Mouse (Mus musculus): Measurements from ENCODE around the gene Dnajb11.

Gene Dnajb11

DNA sequence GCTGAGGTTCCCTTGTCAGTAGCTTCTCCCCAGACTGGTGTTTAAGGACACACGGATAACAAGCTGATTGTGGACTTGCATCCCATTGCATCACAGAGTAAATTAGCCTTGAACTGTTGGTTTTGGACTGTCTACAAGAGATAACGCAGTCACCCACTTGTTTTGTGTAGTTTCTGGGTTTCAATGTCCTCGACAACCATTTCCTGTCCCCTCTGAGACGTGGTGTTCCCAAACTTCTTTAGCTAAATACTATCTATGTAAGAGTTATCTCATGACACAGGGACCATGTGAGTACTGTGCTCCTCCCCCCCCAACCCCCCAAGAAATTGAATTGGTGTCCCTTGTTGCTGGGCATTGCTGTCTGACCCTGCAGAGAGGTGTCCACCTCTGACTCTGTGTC, 23.8 kb downstream of the Dnajb11 start:
- DNase-seq (ENCODE audit: low spot score in 2 of 2): no peak

DNA sequence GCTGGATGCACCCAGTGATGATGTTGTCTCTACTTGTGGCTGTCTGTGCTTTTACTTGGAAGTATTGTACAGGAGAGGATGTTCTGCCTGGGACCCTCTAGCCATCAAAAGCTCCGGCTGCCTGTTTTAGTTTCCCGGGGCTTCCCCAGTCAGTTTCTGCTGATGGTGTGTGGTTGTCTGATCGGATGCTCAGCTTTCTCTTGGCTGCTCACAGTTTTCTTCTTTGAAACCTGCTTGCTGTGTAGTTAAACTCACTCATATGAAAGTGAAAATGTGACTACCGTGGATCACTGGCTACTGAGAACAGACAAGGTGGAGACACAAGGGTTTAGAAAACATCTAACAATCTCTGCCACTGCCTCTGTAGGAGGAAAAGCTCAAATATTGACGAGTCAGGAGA, 25.8 kb downstream of the Dnajb11 start:
- DNase-seq (ENCODE audit: low spot score in 2 of 2): no peak

DNA sequence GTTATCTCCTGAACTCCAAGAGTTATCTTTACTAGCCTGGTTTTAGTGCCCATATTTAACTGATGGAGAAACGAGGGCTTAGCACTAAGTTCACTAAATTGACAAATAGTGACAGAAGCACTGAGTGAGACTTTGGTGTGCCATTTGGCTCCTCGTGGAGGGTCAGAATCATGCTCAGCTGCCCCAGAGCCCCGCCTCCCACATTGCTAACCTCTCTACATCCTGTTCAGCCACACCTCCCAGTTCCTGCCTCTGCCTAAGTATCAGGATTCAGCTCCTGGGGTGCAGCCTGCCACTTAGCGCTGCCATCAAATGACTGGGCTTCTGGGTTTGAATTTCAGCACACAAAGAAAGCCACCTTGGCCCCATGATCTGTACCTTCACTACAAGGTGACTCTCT, 27.7 kb downstream of the Dnajb11 start:
- DNase-seq (ENCODE audit: low spot score in 2 of 2): no peak

DNA sequence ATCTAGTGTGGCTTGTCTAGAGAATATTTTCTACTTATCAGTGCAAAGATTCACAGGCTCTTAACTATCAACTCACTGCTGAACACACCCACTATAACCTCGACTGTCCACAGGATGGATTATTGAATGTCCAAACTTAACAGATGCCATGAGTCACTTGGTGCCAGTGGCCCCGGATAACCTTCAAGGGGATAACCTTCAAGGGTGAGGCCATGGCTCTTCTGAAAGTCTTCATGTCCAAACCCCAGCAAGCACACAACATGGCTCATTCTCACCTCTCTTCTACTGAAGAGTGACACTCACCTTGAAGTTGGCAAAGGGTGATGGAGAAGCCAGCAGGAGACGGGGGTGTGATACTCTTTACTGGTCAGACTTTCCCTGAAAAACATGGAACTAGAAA, 29.1 kb downstream of the Dnajb11 start:
- no peak for DNase-seq (ENCODE audit: low spot score in 2 of 2)

DNA sequence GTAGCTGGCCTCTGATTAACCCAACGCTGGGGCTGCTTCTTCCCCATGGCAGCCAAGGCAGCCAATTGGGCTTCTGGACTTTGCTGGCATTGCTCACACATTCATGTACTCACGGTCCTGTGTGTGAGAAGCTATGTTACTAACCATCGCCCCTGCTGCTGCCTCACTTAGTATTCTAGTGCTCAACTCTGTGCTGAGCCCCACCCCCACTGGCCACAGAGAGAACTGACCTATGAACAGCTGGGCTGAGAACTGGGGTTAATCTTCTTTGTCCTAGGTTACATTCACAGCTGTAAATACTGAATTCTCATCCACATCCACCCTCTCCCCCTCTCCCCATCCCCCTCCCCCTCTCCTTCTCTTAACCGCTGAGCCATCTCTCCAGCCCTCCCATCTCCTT, 31.2 kb downstream of the Dnajb11 start:
- no peak for DNase-seq (ENCODE audit: low spot score in 2 of 2)

DNA sequence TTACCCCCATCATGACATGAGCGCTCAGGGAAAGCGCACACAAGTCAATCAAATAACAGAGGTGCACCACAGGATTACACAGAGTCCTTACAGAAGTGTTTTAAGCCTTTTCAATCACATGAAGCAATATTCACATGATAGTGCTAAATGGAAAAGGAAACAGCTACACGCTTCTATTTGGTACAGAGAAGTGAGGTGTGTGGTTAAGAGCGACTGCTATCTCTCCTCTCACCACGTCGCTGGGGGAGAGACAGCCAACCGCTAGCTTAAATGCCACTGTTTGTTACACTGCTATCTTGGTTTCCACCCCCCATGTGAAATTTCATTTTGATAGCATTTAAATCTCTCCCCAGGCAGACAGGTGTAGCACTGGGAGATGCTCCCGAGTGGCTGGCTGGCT, 32.1 kb downstream of the Dnajb11 start:
- DNase-seq (ENCODE audit: low spot score in 2 of 2): no peak

DNA sequence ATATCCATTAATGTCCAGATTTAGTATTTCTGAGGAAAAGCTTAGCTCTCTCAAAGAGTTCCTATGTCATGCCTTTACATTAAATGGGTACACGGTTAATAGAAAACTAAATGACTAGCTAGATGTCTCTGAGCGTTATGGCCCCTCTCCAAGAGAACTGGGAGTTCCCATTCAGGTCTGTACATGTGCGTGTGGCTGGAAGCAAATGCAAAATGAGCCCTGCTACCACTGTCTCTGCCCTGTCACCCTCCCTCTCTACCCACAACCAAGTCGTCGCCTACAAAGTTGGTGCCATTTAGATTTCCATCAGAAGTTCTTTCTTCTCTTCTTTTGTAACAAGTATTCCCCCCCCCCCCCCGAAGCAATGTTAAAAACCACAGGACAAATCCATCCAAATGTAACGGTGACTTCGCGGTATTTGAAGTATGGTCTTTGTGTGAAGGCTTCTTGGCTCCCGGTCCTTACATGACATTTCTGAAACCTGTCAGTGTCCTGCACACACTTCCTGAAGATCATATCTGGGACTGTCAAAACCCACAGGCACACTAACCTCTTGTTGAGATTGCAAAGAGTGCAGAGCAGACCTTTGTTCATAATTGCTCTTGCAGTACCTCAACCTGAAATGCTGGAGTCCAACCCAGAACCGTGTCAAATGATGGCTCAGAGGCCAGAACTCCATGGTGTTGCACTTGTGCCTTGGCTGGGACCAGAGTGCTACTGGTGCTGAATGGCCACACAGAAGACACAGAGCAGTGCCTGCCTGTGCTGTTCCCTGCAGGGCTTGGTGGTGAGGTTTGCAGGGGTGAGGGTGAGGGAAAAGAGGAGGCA, 33.3 kb downstream of the Dnajb11 start, which contains the start of gene Ahsg:
Ahsg (plus strand) TSS at position 595 of the 828 bp plus-strand sequence.
- DNase-seq (ENCODE audit: low spot score in 2 of 2): no peak

DNA sequence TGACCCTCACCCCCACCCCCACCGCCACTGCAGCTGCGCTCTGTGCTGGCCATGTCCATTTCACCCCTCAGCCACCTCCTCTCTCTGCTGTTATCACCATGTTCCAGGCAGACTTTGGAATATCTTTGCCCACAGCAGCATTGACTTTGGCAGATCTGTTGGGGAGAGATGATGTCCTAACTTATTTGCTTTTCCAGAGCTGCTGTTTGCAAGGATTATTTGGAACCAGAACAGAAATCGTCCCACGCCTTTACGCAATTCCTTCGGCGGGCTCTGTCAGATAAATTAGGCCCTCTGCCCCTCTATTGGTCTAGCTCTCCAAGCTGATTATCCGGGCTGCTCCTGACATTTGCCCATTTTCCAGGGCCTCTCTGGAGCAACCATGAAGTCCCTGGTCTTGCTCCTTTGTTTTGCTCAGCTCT, 34.1 kb downstream of the Dnajb11 start:
- DNase-seq (ENCODE audit: low spot score in 2 of 2): no peak

DNA sequence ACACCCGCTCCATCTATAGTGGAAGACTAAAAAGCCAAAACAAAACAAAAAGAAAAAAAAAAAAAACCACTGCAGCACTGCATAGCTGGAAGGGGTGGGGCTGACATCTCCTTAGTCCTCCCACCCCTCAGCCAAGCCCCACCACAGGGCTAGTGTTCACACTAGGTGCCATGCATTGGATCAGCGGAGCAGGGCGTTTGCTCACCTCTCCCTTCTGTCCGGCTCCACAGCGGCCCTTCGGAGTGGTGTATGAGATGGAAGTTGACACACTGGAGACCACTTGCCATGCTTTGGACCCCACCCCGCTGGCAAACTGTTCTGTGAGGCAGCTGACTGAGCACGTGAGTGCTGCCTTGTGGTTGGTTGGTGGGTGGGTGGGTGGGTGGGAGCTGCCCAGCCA, 36.5 kb downstream of the Dnajb11 start:
- DNase-seq (ENCODE audit: low spot score in 2 of 2): no peak

DNA sequence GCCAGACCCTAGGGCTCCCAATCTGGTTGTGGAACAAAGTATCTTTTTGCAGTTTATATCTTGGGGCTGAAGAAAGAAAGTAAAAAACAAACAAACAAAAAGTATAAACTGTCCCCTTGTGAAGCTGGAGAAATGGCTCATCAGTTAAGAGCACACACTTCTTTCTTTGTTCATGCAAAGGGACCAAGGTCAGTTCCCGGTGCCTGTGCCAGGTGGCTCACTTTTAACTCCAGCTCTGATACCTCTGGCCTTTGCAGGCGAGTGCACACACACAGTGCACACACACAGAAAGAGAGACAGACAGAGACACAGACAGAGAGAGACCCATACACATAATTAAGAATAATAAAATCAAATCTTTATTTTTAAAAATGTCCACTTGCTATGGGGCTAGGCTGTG, 39.0 kb downstream of the Dnajb11 start:
- no peak for DNase-seq (ENCODE audit: low spot score in 2 of 2)

DNA sequence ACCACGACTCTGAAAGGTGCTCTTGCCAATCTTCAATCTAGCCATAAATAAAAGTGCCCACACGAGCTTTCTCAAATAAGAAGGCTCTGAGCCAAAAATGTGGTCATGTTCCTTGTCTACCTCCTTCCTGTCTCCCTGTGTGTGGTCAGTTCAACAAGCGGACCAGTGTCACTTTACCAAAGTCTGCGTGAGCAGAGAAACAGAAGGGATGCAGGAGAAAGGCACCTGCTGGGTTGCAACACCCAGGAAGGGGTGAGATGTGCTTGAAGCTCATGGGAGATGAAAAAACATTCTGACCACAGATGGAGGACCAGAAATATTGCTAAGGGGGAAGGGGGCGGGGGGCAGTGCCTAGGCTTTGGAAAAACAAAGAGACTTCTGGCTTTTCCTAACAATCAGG, 41.7 kb downstream of the Dnajb11 start:
- no peak for DNase-seq (ENCODE audit: low spot score in 2 of 2)

DNA sequence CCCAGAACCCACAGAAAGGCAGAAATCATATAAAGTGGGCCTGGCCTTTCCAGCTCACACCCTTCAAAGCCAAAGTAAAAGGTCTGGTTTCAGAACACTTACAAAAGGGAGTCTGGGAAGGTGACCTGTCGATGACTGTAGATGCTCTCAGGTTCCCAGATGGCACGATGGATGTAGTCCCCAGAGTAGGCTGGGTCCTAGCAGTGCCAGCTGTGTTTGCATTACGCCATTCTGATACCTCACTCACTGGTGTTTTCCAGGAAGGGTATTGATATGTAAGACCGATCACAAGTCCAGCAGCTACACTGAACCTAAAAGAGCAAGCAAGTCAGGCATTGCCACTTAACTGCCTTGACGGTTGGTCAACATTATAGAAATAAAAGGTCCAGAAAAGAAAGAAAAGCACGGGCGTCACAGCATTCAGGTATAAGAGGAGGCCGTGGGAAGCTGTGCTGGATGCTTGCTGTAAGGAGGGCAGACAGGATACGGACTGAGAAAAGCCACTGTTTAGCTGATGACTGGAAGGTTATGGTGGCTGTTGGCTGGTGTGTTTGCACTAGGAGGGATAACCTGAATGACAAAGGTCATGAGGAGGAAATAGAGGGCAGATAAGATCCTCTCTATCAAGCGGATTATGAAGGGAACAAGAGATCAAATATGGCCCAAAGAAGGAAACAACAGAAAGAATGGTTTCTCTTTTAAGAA, 42.4 kb downstream of the Dnajb11 start:
- DNase-seq (ENCODE audit: low spot score in 2 of 2): no peak

DNA sequence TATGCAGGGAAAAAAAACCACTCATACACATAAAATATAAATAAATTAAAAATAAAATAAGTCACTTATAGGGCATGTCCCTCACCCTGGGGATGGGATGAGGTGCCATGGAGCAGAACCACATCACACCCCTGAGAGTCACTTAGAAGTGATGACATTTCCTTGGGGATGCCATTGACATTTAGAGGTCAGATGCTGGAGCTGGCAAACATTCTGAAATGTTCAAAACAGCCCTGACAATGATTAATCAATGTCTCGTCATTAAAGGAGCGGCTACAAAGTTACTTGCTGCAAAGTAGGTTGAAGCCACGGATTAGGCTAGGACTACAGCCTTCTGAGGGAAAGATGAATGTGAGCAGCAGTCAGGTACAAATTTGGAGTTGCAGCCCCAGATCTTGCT, 43.7 kb downstream of the Dnajb11 start:
- DNase-seq (ENCODE audit: low spot score in 2 of 2): no peak

DNA sequence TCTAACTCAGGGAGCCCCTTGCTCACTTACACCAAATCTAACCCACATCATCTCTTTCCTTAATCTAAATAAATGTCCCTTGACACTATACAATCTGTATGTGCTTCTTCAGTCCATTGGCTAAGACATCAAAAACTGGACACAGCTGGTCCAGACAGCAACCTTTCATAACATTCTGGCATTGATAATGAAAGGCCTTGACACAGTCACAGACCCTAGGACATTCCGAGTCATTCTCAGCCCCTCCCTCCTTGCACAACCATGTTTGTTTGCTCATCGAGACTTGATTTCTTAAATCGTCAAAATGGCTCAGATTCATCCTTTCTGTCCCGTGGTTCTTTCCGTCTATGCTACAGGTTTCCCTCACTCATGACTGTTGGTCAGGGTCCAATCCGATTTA, 51.6 kb downstream of the Dnajb11 start:
- no peak for DNase-seq (ENCODE audit: low spot score in 2 of 2)

DNA sequence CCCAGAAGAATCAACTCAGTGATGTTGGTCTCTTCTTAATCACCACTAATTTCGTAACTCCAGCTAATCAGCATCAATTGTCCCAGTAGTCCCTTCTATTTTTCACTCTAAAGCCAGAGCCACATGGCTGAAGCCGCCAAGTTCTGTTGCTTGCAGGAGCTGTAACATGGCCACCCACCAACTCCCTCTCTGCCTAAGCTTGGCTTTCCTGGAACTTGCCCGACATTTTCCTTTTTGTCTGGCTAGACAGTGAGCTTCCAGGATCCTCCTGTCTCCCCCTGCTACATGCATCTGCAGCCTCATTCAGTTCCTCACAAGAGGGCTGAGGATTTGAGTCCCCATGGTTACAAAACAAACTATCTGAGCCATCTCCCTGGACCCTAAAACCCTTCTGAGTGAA, 54.3 kb downstream of the Dnajb11 start:
- DNase-seq (ENCODE audit: low spot score in 2 of 2): no peak

DNA sequence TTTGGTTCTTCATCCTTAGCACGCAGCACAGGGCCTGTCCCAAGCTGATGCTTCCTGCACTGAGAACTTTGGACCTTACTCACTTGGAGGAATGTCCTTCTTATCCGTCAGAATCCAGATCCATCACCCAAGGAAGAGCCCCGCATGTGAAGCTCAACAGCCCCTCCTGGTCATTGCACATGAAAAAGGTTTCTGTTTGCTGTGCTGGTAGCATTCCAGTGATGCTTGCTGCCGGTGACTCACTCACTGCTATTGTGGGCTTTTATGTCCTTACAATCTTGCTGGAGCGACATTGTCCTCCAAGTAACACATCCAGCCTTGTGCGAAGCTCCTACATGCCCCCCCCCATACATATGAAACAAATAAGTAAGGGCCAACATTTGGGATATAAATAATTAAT, 55.2 kb downstream of the Dnajb11 start:
- no peak for DNase-seq (ENCODE audit: low spot score in 2 of 2)

DNA sequence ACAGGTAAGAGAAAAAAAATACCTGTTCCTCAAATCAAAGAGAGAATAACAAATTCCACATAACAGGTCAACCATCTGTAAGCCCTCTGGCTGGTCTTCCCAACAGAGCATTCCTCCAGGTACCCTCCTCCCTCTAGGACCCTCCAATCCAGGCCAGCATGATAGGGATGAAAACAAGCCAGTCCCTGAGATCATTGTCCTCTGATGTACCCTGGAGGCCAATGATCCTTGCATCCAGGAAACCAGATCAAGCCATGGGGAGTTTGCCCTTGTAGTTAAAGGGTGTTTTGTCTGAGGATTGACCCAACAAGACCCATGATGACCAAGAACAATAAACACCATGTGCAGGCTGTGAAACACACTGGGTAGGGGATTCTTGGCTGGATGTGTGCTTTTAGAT, 56.6 kb downstream of the Dnajb11 start:
- no peak for DNase-seq (ENCODE audit: low spot score in 2 of 2)

DNA sequence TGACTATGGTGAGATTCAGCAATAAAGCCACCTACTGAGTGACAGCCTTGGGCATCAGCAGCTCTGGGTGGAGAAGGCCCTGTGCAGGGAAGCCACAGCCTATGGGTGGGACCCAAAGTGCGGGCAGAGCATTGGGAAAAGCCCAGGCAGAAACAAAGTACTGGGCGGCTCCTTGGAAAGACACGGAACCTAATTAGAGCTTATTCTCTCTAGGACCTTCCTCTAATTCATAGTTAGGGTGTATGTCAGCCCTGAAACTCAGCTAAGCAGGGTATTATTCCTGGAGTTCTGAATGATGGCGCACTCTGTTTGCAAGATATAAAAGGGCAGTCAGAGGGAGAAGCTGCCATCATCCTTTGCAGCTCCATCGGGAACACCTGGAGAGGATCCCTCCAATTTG, 60.4 kb downstream of the Dnajb11 start, which contains the start of gene Fetub:
Fetub (plus strand) TSS at position 301 of the 400 bp plus-strand sequence.
- DNase-seq (ENCODE audit: low spot score in 2 of 2): no peak

DNA sequence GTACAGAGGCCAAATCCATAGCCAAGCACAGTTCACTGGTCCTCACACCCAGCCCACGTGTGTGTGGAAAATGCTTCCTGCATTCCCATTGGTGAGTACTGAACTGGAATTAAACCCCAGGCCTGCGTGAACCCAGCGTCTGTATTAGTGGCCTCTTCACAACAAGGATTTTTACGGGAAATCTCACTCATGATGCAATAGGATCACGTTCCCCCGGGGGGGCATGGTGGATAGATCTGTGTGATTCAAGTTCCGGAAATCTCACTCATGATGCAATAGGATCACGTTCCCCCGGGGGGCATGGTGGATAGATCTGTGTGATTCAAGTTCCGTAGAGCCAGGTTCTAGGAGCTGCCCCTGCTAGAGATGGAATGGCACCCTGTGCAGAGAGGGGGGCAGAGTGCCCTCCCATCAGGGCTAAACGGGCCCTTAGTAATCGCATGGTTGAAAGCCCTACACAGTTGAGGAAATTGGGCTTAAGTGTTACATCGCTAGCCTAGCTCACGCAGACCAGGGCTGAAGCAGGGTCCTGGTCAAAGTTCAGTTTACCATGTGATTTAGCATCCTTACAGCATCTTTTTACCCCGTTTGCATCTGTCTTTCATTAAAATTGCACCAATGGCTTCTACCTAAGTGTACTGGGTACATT, 61.1 kb downstream of the Dnajb11 start:
- no peak for DNase-seq (ENCODE audit: low spot score in 2 of 2)

DNA sequence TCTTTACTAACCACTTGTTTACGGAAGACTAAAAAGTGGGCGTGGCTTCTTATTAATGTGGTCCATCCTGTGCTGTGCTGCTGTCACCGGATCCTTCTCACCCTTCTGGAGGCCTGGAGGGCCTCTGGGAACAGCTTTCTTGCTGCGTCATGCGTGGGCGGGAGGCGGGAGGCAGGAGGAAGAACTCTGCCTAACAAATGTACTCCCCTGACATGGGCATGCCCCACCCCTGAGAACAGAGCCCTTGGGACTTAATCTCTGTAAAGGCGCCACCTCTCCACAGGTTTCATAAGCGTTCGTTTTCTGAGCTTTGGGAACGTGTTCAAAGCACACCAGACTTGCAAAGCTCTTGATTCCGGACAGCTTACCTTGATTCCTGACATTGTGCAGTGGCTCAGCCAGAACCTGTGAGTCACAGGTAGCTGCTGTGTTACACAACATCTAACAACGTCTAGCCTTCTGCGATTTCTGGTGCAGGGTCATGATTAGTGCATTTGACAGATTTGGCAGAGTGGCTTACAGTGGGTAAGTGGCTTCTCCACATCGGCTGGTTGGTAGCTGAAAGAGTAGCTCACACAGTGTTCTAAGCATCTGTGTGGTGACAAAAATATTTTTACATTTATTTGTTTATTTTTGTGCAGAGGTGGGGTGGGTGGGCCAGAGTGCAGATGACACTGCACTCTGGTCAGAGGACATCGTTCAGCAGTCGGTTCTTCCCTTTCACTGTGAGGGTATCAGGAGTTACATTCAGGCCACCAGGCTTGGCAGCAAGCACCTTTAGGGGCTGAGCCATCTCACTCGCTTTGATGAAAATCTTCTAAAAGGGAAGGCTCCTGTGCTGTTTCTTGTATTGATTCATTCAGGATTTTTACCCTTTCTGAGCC, 62.6 kb downstream of the Dnajb11 start:
- no peak for DNase-seq (ENCODE audit: low spot score in 2 of 2)

DNA sequence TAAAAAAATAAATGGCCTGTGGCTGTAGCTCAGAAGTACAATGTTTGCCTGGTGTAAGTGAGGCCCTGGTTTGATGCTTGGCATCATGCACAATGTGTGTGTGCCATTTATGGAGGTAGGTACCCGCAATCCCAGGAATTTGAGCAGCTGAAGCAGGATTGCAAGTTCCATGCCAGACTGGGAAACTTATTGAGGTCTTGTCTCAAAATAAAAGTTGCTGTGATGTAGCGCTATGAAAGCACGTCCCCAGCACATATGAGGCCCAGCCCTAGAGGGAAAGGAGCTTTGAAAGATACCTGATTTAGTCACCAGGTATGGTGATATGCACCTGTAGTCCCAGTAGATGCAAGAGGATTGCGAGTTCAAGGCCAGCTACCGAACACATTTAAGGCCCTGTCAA, 64.1 kb downstream of the Dnajb11 start:
- no peak for DNase-seq (ENCODE audit: low spot score in 2 of 2)

DNA sequence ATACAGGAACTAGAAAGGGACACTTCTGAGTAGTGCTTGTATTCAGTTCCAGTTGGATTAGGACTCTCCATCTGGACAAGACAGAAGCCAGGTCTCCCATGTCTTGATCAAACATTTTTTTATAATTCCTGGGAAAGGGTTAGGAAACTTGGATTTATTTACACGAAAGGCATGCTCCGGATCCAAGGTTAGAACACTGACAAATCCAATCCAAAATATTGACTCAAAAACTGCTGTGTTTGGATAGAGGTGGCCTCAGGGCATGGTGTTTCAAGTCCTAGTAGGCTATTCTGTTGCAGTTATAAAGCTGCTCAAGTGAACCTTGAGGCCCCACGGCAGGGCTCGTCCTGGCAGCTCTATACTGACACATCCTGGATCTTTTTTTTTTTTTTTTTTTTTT, 64.8 kb downstream of the Dnajb11 start:
- no peak for DNase-seq (ENCODE audit: low spot score in 2 of 2)

Measured in right cerebral cortex, postnatal 10 days (tissue).